Mouse (Mus musculus): ENCODE data around the gene Mgst1.

DNA sequence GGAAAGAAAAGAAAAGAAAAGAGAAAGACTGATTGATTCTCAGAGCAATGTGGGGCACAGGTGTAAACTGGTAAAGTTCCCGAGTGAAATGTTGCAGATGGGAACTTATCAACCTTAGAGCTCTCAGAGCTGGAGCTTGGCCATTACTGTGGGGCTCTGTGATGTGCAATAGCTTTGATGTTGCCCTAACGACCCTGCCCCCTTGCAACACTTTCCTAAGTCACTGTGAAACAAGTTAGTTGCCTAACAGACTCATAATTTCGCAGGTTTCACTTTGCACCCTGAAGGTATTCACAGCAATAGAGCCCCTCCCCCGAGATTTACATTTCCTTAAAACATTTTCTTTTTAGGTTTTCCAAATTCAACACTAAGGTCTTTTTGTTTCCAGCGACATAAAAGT lies at the start of gene Mgst1:
- TF ChIP-seq GATA1 (IDR thresholded peaks at IDR 0.05; ENCODE audit: borderline replicate concordance, low read length) (no peak), FLI1 (IDR thresholded peaks at IDR 0.05; ENCODE audit: low read length) (no peak)
